Mouse (Mus musculus): Measurements from ENCODE around the gene Myo18a.
A peak's percentile ranks its signal among the peaks of the same experiment; 100 is the strongest.
"Not testable (repeated sequence)": the region's sequence is repeated elsewhere in the genome, so short reads cannot be mapped to it uniquely, and the experiment has no call there.

Myo18a gene

DNA sequence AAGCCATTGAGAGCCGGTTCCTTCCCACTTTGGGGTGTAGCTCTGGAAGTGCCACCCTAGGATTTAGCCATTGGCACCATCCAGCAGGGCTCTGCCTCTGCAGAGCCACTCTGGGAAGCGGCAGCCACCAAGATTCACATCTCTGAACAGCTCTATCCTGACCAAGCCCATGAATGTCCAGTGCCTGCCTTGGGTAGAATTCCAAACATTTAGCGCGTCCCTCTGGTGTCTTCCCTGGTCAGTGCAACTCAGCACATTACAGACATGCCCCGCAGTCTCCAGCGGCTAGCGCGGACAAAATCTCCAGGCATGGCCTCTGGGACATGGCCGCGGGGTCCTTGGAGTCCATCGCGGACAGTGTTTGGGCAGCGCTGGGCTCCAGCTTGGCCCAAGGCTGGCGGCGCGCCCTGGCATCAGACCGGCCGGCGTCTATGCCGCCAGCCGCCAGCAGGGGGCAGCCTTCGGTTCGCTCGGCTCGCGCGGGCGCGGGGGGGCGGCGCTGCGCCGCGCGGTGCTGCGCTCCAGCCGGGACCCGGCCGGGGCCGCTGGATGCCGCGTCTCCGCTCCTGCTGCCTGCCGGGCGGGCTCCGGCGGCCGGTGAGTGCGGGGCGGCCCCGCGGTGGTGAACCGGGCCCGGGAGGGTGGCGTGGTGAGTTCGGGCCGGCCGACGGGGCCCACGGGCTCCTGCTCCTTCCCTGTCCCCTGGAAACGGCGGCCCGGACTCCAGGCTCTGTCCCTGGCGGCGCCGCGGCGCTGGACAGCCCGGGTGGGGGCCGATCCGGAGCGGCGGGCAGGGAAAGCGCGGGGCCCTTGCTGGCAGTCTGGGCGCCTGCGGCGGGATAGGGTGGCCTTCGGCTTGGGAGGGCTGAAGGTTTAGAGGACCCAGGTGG, at the start of gene Myo18a:
Gene Myo18a (plus strand): TSS at position 464 of the 890 bp plus-strand sequence.
- DNase-seq, result peak; percentile 86

- DNase-seq, result no peak
These were observed 49.3 kb upstream of the Myo18a start for GRCm38 (mm10) chr11:77713736-77714135.

- no peak for DNase-seq
These were observed 44.0 kb upstream of the Myo18a start for GRCm38 (mm10) chr11:77719055-77719454.

DNA sequence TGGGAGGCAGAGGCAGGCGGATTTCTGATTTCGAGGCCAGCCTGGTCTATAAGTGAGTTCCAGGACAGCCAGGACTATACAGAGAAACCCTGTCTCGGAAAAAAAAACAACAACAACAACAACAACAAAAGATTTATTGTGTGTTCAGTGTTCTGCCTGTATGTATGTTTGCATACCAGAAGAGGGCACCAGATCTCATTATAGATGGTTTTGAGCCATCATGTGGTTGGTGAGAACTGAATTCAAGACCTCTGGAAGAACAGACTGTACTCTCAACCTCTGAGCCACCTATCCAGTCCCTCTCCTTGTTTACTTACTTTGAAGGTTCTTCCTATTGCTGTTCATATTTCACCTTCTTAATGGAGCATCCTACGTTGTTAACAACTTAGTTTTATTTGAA, 41.7 kb upstream of the Myo18a start:
- DNase-seq, result no peak

GRCm38 (mm10) chr11:77724766-77725165, 38.3 kb upstream of the Myo18a start:
- DNase-seq, result no peak

- no peak for DNase-seq
These were observed 37.9 kb upstream of the Myo18a start, which contains the start of gene Cryba1 for GRCm38 (mm10) chr11:77725183-77725582. TSS of gene Cryba1 (minus strand) at chr11:77725283.

GRCm38 (mm10) chr11:77728587-77728986, 34.5 kb upstream of the Myo18a start:
- DNase-seq, result no peak

DNA sequence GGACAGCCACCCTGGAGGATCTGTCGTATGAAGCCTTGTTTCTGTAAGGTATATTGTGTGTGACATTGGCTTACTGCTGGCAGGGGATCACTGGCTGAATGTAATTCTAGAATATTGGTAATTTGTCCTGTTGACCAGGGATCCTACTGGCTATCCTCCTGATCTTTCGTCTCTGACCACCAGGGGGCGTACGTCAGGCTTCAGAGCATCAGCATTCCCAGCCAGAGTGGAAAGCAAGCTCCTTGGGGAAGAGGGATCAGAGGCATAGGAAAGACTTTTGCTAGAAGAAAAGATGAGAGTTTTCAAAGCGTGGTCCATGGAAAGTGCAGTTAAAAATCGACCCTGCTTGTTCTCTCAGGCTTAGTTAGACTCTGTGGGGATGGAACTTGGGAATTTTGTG, 25.8 kb upstream of the Myo18a start:
- DNase-seq, result peak; percentile 95

DNA sequence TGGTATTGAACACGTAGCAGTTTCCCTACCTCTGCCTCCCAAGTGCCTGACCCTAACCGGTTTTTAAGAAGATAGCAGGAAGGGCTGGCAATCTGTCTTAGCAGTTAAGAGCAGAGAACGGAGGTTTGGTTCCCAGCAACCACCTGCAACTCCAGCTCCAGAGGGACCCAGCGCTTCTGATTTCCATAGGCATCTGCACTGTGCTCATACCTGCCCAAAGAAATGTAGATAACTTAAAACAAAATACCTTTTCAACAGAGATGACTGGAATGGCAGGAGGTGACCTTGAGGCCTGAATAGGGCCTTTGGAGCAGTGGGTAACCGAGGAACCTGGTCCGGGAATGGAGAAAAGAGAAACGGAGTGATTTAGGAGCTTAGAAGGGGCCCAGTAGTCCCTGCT, 24.5 kb upstream of the Myo18a start:
- no peak for DNase-seq

- DNase-seq, result peak; percentile 72
These were observed 19.1 kb upstream of the Myo18a start for GRCm38 (mm10) chr11:77743966-77744365.

- DNase-seq, result no peak
These were observed 16.4 kb upstream of the Myo18a start for GRCm38 (mm10) chr11:77746652-77747051.

DNA sequence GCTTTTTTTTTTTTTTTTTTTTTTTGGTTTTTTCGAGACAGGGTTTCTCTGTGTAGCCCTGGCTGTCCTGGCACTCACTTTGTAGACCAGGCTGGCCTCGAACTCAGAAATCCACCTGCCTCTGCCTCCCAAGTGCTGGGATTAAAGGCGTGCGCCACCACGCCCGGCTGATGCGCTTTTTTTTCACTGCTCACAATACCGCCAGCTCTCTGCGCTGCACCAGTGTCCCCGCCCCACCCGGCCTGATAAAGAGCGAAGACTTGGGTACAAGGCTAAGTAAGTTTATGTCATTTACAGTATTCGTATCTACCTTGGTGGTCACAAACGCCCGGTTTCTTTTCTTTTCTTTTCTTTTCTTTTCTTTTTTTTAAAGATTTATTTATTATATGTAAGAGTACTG, 15.9 kb upstream of the Myo18a start:
- DNase-seq, result not testable (repeated sequence)

- DNase-seq, result no peak
These were observed 14.1 kb upstream of the Myo18a start for GRCm38 (mm10) chr11:77748996-77749395.

DNA sequence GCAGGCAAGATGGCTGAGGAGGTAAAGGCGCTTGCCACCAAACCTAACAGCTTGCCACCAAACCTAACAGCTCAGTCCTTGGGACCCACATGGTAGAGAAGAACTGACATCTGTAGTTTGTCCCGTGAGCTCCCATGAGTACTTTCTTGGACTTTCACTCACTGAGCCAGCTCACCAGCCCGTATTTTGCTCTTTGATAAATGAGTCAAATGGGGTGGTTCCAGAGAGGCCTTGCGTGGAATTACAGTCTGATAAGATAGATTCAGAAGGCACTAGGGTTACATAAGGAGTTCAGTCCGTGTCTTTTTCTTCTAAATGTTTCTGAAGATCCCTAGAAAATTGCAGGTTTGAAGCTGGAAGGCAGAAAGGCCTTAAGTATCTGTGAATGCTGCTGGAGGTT, 10.5 kb upstream of the Myo18a start:
- no peak for DNase-seq

DNA sequence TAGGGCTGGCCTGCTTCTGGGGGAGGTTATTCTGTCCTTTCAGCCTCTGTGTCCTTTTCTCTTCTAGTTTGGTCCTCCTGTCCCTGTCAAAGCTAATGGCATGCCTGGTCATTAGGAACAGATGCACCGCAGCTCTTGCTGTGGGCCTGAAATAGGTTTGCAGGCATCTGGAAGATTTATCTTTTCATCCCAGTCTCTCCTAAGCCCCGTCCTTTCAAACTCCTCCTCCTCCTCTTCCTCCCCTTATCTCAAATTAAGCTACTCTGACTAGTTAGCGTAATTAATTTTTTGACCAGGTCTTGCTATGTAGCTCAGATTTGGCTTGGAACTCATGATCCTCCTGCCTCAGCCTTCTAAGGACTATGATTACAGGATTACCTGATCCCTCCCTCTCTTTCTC, 9.6 kb upstream of the Myo18a start:
- no peak for DNase-seq

DNA sequence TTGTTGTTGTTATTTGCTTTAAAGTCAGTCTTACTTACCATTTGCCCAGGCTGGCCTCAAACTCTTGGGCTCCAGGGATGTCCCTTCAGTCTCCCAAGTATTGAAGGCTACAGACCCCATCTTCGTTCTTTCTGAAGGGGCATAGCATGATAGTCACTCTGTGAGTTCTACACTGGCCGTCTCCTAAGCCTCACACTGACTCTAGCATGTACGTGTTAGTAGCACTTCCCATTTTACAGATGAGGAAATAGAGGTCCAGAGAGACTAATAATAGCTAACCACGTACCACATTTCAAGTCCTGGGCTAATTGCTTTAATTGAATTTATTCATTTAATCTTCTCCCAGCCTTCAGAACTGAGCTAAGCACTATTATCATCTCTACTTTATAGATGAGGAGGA, 3.0 kb upstream of the Myo18a start:
- DNase-seq, result no peak

DNA sequence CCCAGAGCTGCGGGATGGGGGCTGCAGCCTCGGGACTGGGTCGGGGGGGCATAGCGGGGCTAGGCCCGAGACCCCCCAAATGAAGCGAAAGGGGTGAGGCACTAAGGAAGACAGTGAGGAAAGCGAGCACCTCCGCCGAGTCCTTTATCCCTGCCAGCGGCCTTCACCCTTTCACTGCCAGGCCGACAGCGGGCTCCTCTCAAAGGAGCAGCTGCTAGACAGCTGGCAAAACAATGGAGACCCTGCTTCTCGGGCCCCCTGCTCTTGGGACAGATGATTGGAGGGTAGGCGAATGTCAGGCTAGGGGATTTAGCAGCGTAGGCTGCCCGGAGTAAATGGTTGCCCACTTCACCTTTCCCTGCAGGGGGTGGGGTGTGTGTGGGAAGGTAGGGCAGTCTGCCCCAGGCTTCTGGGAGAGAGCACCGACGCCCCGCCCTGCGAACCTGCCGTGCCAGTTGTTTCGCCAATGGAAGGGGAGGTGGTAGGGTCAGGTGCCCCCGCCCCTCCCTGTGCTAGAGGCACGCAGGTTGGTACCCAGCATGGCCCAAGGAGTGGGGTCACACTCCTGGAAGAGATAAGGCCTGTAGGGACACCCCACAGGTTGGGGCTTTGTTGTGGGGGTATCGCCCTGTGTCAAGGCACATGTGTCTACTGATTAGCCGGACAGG, 761 bp downstream of the Myo18a start:
- DNase-seq, result peak; percentile 90

DNA sequence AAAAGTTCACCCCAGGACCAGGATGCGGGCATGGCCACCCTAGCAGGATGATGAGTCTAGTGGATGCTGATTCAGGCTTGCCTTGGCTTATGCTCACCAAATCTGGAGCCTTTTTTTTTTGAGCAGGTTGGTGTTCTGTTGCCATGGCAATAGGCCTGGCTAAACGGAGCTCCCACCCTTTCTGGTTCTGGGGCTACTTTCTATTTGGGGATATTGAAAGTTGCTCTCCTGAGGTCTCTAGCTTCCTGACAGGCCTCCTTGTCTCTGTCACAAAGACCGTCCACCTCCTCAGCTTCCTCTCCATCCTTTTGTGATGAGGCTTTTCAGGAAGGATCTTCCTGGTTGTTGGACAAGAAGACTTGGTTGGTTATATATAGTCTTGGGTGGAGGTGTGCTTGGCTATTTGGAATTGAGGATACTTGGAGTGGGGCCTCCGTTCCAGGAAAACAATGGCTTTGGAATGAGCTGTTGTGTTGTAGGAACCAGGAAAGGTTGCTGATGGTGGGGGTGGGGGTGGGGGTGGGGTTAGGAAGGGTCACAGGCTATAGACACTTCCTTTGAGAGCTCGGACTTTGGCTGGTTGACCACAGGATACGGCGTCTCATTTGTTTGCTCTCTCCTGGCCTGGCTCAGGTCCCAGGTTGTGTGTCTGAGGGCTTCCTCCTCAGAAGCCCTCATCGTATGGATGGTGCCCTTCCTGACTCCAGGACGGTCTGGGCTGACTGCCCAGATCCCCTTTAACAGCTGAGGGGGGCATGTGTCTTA, 1.8 kb downstream of the Myo18a start:
- peak; percentile 79 for DNase-seq

GRCm38 (mm10) chr11:77765459-77765777, 2.4 kb downstream of the Myo18a start:
- peak; percentile 48 for DNase-seq

GRCm38 (mm10) chr11:77766351-77767001, 3.4 kb downstream of the Myo18a start:
- DNase-seq, result peak; percentile 76

DNA sequence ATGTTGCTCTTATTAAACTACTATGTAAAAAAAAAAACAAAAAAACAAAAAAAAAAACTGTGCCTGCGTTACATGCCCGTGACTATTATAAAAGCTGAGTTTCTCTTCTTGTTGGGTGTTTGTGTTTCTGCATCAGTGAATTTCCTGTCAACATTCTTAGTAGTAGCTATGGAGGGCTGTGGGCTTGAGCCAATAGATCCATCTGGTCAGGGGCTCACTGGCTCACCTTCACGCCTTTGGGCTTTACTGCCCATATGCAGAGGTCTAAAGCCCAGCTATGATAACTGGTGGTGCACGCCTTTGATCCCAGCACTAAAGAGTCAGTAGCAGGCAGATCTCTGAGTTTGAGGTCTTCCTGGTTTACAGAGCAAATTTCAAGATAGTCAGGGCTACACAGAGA, 6.5 kb downstream of the Myo18a start:
- no peak for DNase-seq

GRCm38 (mm10) chr11:77770346-77770745, 7.3 kb downstream of the Myo18a start:
- DNase-seq, result no peak

Measured in lung, postnatal 36 days (tissue).